Mouse (Mus musculus) adrenal gland, postnatal 36 days (tissue): ENCODE data around the gene Spire2. TPM values are rescaled to one million over a fixed set of nuclear protein-coding genes. Genes with fewer than 3 reads are reported as not detected.
A peak's percentile ranks its signal among the peaks of the same experiment; 100 is the strongest.

Experiments
- DNase-seq, 2 experiments: peaks; one replicate each; pipeline ENCODE4 v3.0.0; 2021; ENCODE audit warnings: mixed read lengths in 1 of 2
- total RNA-seq, 2 experiments: library from RNA; stranded (reverse); gene quantifications; 2 replicates each; pipeline ENCODE4 v1.2.3; 2021

Gene Spire2
- total RNA-seq, 2 experiments from 2014 or later = 1.1 to 1.4 TPM

GRCm38 (mm10) chr8:123333864-123334263 is 1.4 kb downstream of the Spire2 start:
- DNase-seq = no peak

- DNase-seq = no peak
Observed at GRCm38 (mm10) chr8:123334467-123334866, 2.0 kb downstream of the Spire2 start.

DNA sequence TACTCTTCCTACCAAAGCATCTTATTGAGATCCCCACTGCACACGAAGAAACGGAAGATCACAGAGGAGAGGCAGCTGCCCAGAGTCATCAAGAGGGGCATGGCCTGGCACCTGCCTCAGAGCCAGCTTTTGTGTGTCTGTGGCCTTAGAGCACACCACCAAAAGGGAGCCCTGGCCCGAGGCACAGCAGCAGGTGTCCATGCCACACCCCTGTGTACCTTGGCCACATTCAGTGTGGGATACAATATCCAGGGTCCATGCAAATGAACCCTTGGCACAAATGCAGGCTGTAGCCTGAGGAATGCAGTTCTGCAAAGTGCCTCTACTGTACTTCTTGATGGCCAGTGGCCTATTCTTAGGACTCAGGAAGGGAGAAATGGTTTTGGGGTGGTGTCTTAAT is 5.0 kb downstream of the Spire2 start:
- no peak for DNase-seq

DNA sequence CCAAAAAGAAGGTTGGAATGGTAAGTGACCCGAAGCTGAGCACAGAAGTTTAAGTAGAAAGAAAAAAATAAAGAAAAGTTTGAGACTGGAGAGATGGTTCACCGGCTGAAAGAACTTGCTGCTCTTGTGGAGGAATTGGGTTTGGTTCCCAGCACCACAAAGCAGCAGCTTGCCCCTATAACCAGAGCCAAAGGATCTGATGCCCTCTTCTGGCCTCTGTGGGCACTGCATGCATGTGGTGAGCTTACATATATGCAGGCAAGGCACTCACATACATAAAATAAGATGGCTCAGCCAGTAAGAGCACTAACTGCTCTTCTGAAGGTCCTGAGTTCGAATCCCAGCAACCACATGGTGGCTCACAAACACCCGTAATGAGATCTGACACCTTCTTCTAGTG is 7.6 kb downstream of the Spire2 start:
- no peak for DNase-seq

DNA sequence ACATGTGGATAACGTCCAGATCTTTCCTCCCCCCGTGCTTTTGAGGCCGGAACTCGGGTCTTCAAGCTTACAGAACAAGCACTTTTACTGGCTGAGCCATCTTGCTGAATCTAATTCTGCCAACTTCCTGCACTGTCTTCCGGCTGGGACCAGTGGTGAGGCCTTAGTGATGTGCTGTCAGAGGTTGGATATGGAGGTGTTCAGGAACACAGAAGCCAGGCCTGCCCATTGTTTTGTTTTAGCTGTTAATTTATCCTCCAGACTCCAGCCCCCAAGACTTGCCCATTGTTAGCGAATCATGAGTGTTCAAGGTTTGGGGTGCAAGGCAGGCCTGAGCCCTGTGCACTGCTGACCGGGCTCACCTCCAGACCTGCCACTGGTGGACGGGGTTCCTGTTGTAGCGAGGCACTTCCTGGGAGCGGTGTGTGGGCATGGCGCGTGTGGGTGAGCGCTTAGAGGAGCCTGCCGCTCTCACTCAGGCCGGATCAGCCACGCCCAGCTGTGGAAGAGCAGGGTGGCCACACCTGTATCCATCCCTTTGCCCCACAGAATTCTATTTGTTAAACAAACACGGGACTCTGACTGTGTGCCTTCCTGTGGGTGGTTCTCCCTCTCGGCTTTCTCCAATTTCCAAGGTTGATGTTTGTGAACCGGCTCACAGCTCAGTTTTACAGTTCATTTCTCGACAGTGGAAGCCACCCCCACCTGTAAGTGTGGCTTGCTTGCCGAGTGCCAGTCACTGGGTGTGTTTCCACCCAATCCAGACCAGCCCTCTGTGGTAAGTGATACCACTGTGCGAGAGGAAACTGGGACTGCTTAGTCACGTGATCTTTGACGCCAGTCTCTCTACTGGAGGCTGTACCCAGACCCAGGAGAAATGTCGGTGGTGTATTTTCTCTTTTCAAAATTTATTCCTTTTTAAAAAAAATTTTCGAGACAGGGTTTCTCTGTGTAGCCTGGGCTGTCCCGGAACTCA is 8.8 kb downstream of the Spire2 start:
- DNase-seq = no peak

GRCm38 (mm10) chr8:123342253-123342652 is 9.7 kb downstream of the Spire2 start:
- DNase-seq = no peak

DNA sequence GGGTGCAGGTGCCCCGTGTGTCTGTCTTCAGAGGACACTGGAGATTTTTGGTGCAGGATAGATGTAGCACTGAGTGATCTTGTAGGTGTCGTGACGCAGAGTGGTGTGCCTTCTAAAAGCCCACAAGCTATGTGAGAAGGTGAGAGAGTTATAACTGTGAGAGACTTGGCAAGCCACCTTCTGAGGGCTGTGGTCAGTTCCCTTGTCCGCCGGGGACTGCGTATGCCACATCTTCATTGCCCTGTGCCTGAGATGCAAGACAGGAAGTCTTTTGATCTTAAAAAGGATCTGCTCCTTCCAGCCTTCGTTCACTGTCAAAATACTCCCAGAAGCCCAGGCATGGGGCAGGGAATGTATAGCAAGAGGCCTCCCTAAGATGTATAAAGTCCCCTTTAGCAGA is 10.4 kb downstream of the Spire2 start:
- DNase-seq = no peak

DNA sequence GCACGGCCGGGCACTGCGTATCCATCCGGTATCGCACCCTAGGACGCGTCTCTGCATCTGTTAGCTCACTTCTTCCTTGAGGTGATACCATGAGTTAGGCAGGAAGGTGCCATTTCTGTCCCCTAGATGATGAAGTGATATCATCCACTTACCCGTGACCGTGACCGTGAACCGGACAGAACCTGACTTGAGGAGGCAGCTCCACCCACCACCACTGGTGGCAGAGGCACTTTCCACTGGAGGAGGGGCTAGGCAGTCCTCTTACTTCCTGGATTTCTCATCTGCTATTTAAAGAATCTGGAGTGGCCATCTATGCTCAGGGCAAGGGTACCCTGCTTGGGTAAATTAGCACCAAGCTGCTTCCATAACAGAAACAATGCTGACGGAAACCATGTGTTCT is 10.9 kb downstream of the Spire2 start:
- DNase-seq = no peak

DNA sequence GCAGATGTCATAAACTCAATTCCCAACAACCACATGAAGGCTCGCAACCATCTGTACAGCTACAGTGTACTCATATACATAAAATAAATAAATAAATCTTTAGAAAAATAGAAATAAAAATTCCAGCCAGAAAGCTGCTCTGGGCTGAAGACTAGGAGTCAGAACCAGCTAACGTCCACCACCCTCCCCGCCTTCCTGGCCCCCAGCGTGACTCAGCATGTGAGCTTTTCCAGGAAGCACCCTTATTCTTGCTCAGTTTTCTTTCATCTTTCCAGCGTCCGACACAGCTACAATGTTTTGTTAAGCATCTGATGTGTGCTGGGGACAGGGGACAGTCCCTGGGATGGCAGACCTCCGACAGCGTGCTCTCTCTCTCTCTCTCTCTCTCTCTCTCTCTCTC is 12.6 kb downstream of the Spire2 start:
- peak in 1 of 2 experiments; percentile 23 for DNase-seq

GRCm38 (mm10) chr8:123345856-123346255 is 13.3 kb downstream of the Spire2 start:
- DNase-seq = peak; percentile 12 to 28

GRCm38 (mm10) chr8:123347293-123347692 is 14.8 kb downstream of the Spire2 start:
- DNase-seq = no peak

DNA sequence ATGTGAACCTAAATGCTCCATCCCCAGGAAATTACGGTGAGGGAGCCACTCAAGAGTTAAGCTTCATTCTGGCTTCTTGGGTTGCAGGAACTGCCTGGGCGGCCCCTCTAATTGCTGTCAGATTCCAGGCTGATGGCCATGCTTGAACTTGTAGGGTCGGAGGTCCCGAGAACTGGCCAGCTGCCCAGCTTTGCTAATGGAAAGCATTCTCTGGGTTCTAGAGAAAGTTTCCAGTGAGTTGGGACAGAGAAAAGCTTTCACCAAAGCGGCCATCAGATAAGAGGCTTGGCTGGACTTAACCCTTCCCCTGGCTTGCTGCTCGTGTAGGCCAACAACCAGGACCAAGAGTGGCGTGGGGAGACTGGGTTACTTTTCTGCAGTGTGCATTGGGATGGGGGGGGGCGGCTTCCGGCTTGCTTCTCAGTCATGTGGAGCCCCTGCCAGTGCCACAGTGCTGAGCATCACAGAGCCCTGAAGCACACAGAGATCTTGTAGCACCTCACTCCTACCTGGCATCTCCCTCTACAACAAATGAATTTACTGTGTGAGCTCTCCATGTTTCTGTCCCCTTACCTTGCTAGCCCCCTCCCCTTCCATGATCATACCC is 15.8 kb downstream of the Spire2 start:
- DNase-seq = peak; percentile 31 to 44

DNA sequence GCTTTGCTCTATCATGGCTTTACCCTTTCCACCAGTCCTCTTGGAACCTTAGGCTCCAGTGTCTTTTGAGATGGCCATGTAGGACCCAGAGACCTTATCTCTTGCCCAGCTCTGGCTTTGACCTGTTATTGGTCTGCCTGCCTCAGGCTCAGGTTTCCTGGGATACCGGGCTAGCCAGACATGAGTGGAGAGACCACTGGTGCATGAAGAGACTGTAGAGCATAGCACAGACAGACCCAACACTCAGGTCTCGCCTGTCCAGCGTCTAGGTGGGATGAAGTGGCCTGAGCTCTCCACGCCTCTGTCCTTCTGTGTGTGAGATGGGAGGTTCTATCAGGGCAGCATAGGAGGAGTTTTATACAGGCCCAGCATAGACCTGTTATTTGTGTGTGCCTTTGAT is 16.6 kb downstream of the Spire2 start:
- no peak for DNase-seq

DNA sequence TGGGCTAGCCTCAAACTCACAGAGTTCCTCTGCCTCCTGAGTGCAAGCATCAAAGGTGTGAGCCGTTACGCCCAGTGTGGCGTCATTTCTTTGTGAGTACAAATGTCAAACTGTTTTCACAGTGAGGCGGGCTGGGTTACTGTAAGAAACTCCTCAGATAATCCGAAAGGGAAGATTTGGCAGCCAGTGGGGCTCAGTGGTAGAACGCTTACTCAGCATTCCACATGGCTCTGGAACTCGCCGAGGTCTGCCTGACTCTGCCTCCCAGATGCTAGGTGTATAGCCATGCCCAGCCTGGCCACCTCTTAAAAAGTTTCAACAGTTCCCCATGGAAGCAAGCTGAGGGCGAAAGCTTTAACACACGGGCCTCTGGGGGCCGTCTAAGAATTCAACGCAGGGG is 19.6 kb downstream of the Spire2 start:
- DNase-seq = no peak

DNA sequence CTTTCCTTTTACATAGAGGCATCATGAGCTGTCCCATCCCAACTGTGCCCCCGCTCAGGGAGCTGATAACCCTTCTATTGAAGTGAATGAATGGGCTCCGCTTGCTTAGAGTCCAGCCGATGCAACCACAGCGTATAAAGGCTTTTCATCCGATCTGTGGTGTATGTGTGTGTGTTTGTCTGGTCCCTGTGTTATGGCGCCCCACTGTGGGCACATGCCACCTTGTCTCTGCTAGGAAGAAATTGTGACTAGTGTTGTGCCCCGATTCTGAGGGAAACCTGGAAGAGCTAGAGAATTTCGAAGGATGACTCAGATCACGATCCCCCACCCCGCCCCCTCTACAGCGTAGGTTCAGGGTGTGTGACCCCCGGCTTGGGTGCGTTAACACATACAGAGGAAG is 20.3 kb downstream of the Spire2 start:
- DNase-seq = peak; percentile 51 to 57

DNA sequence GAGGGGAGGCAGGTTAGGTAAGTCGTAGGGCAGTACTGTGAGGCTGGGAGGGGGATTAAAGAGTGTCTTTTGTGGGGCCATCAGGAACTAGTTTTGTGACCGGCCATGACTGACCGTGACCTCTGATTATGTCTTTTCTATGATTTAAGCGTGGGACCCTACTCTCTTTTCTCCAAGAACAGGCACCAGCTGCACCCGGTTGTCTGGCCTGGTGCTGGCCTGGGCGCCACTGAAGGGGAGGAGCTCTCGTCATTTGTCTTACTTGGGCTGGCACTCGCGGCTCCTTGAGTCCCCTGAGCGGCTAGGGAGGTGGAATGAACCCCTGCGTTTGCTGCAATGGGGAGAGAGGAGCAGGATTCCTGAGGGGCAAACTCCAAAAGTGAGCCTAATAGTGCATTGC is 20.7 kb downstream of the Spire2 start:
- no peak for DNase-seq

DNA sequence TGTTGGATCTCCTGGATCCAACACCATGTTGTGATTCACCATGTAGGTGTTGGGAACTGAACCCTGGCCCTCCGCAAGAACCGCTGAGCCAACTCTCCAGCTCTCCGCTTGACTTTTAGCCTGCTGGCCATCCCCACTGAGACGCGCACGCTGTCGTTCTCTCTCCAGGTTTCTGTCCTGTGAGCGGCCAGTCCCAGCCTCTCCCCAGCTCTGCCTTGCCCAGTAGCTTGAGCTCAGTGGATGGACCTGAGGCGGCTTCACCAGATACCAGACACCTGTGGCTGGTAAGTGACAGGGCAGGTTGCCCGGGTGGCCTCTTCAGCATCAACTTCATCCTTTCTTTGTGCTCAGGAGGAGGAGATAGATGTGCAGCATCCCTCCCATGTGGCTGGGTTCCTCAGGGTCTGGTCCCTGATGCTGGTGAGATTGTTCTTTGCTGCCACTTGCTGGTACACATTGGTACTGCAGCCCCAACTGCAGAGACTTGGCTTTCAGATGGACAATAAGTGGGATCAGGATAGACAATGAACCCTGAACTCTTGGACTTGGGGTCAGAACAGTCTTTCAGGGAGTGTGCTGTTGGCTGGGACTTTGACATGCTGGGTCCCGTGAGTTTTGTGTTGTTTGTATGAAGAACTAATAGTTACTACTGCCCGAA is 28.7 kb downstream of the Spire2 start:
- peak; percentile 64 to 80 for DNase-seq

GRCm38 (mm10) chr8:123373403-123374238 is 41.1 kb downstream of the Spire2 start, which contains the start of gene Tcf25:
TSS of gene Tcf25 (plus strand) at chr8:123373753.
- peak; percentile 96 to 97 for DNase-seq

GRCm38 (mm10) chr8:123374239-123374578 is 41.7 kb downstream of the Spire2 start:
- peak; percentile 96 to 97 for DNase-seq

DNA sequence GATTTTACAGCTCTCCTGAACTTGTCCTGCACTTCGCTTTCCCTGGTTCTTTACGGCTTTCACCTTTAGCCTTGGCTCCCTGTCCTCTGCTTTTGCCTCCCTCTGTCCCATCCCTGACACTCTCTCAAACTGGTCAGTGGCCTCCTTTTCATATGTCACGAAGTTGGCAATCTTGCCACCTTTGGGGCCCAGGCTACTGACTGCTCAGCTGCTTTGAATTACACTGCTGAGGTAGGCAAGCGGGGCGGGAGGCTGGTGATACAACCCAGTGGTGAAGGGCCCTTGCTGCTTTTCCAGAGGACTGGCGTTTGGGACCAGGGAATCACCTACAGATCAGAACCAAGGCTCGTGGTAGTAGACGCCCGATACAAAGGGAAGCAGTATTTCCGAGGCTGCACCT is 43.2 kb downstream of the Spire2 start:
- DNase-seq = no peak

DNA sequence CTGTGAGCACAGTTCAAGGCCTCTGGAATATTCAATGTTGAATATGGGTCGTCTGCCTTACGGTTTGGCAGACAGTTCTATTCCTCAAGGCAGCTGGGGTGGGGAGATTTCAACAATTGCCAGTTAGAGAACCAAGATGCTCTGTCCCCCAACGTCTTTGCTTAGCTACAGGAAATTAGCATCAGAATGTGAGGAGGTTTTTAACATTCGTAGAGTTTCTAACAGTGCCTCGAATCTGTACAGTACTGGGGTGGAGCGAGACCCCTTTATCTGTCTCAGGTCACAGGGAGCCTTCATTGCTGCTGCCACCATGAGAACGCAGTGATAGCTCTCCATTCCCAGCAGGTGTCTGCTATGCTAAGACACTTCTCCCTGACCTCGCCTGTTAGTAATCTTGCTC is 43.6 kb downstream of the Spire2 start:
- no peak for DNase-seq

DNA sequence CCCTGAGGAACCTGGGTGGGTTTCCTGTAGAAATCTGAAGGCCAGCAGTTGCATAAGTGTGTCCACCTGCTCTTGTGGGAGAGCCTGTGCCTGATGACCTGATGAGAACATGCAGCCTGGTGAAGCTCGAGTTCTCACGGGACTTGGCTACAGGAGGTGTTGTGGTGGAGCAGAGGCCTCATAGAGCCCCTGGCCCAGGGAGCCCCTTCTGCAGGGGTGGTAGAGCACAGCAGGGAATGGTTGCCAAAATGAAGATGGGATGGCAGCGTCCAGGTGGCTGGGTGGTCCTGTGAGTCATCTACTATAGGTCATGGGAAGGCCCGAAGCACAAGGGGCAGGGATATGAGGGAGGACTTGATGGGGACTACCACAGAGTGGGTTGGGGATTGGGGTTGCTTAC is 49.2 kb downstream of the Spire2 start:
- DNase-seq = no peak
